ENCODE assay signal across 8 mouse cellular contexts in the genomic region with DNA sequence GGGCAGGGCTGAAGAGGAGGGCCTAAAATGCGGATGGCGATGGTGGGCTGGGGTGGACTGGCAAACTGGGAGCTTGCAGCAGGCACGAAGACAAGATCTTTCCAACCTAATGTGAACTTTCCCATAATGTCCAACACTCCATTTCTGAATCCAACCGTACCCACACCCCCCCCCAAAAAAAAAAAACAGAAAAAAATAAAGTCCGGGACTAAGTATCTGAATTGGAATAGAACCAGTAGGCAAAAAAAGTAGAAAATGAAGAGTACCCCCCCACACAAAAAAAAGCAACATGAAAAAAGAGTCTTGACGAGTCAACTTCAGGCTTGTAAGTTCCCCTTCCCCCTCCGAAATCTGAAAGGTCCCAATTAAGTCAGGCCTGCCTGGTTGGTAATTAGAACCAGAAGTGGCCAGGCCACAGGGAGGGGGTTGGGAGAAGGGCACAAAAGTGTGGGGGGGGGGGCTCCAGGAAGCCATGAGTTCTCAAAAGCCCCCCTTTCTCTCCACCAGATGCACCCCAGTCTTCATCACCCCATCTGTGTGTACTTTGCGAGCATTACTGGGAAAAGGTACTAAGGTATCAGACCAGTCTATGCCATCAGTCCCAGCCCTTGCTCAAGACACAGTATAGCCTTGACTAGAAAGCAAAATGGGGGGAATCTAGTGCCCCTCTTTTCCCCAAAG. TPM values are rescaled to one million over a fixed set of nuclear protein-coding genes. Genes with fewer than 3 reads are reported as not detected.
A peak's percentile ranks its signal among the peaks of the same experiment; 100 is the strongest.
DNase-seq lines count a peak whose midpoint lies in the region; ATAC-seq and TF ChIP-seq lines count a peak whose summit lies in the region.

No protein-coding gene starts in this region.

- no peak for DNase-seq in gastrocnemius, adult 2 months
- DNase-seq in gastrocnemius, postnatal 4 days (ENCODE audit: low spot score in 2 of 2), result no peak
- DNase-seq in forebrain, embryonic 10.5 days (ENCODE audit: extremely low spot score, low spot score), result no peak
- DNase-seq in frontal cortex, postnatal 36 days (ENCODE audit: low spot score in 2 of 2), result no peak
- DNase-seq in adrenal gland, postnatal 10 days, result no peak
- DNase-seq in ovary, postnatal 14 days (ENCODE audit: low spot score), result no peak

- peak overlapping the region; percentile 99 for H3K27ac ChIP-seq in gastrocnemius, adult 2 months
- peak overlapping the region; percentile 87 for H3K27ac ChIP-seq in forebrain, embryonic 10.5 days
- H3K27ac ChIP-seq in liver, embryonic 12.5 days, result peak overlapping the region; percentile 75

- WGBS in forebrain, embryonic 10.5 days, result 5% methylated on average over 8 of the region's 8 CpGs
- WGBS in liver, embryonic 12.5 days (ENCODE audit: insufficient replicate concordance), result 9% methylated on average over 8 of the region's 8 CpGs

- H3K4me3 ChIP-seq in gastrocnemius, adult 2 months, result peak overlapping the region; percentile 76
- H3K4me3 ChIP-seq in C2C12 (ENCODE audit: insufficient read depth, poor library complexity, severe bottlenecking), result peak overlapping the region; percentile 52
- H3K4me3 ChIP-seq in forebrain, embryonic 10.5 days, result peak overlapping the region; percentile 69
- peak overlapping the region; percentile 59 for H3K4me3 ChIP-seq in liver, embryonic 12.5 days

- ATAC-seq in liver, embryonic 12.5 days, result no peak

- intact Hi-C loops in gastrocnemius, adult 2 months (cut with DNase I), result no loop called here

- H3K27me3 ChIP-seq in C2C12 (ENCODE audit: control insufficient read depth, insufficient read depth, insufficient read length), result no peaks in the 10 kb centered on the region
- peaks cover 89% of the 10 kb centered on the region for H3K27me3 ChIP-seq in forebrain, embryonic 10.5 days (ENCODE audit: poor library complexity, severe bottlenecking)
- H3K27me3 ChIP-seq in liver, embryonic 12.5 days (replicated peaks), result peaks cover 99% of the 10 kb centered on the region

- peak overlapping the region; percentile 75 for H3ac ChIP-seq in C2C12 (ENCODE audit: control insufficient read depth, insufficient read length, low read depth)

- no peak for TF ChIP-seq CTCF in gastrocnemius, adult 2 months (IDR thresholded peaks at IDR 0.05)
- no peak for TF ChIP-seq CTCF in C2C12 (IDR thresholded peaks at IDR 0.05; ENCODE audit: control insufficient read depth, insufficient read depth, insufficient read length)

- no peaks in the 10 kb centered on the region for H3K9me3 ChIP-seq in forebrain, embryonic 10.5 days
- H3K9me3 ChIP-seq in liver, embryonic 12.5 days (replicated peaks), result no peaks in the 10 kb centered on the region

- peaks cover 37% of the 10 kb centered on the region for H3K36me3 ChIP-seq in C2C12 (ENCODE audit: control insufficient read depth, insufficient read depth)
- peaks cover 4% of the 10 kb centered on the region; the same call in 1 of the 2 replicates for H3K36me3 ChIP-seq in forebrain, embryonic 10.5 days (replicated peaks)
- no peaks in the 10 kb centered on the region for H3K36me3 ChIP-seq in liver, embryonic 12.5 days

- H3K4me1 ChIP-seq in forebrain, embryonic 10.5 days, result peaks cover 94% of the 10 kb centered on the region
- H3K4me1 ChIP-seq in liver, embryonic 12.5 days, result peaks cover 61% of the 10 kb centered on the region

- peaks cover 53% of the 10 kb centered on the region for H3K79me2 ChIP-seq in C2C12 (ENCODE audit: control insufficient read depth, insufficient read depth)

- H3K79me3 ChIP-seq in C2C12 (ENCODE audit: low read depth), result peaks cover 15% of the 10 kb centered on the region

- peak overlapping the region; percentile 49; the same call in 1 of the 2 replicates for H3K9ac ChIP-seq in liver, embryonic 12.5 days

- peak overlapping the region; percentile 91 for H3K4me2 ChIP-seq in liver, embryonic 12.5 days

TF ChIP-seq in C2C12, 6 proteins besides CTCF, POLR2A, EP300 and RAD21:
- TF ChIP-seq MAX (IDR thresholded peaks at IDR 0.05) (no peak), CEBPB (IDR thresholded peaks at IDR 0.05; ENCODE audit: low read depth) (no peak), MYOG (IDR thresholded peaks at IDR 0.05; ENCODE audit: control insufficient read depth, extremely low read depth, insufficient read length) (no peak), USF1 (IDR thresholded peaks at IDR 0.05; ENCODE audit: low read depth) (no peak), MYOD1 (IDR thresholded peaks at IDR 0.05; ENCODE audit: control insufficient read depth, insufficient read length, low read depth) (no peak), FOSL1 (IDR thresholded peaks at IDR 0.05; ENCODE audit: insufficient read depth, low read length, poor library complexity, severe bottlenecking) (no peak)

RNA-seq across cellular contexts. Expression of gene Rarg, which starts 9.0 kb away (rescaled TPM):
- 10 to 100 TPM in 1 of 2 experiments, 1 to 10 TPM in 1; 9.9 to 11.9 TPM for total RNA-seq in gastrocnemius, adult 2 months (2021)
- 10 to 100 TPM; 21.3 to 27.8 TPM for total RNA-seq in gastrocnemius, postnatal 4 days (2021)
- polyA plus RNA-seq in C2C12 (2012; fragmentation: generic; extraction: Trizol), result 92.5 TPM
- polyA plus RNA-seq in forebrain, embryonic 10.5 days (2016; fragmentation: Nextera tagmentation; extraction: Ambion mirVana), result 27.5 and 31.3 TPM in 2 replicates
- polyA plus RNA-seq in liver, embryonic 12.5 days (2016; fragmentation: Nextera tagmentation; extraction: Ambion mirVana), result 4.4 and 4.9 TPM in 2 replicates
- total RNA-seq in adrenal gland, postnatal 10 days (2021), result 10 to 100 TPM; 22.7 to 30.3 TPM

RNA-seq across cellular contexts. Expression of gene Itgb7, which starts 16.5 kb away (rescaled TPM):
- 1 to 10 TPM; 1.2 to 1.3 TPM for total RNA-seq in gastrocnemius, adult 2 months (2021)
- 1 to 10 TPM; 1.3 to 2.1 TPM for total RNA-seq in gastrocnemius, postnatal 4 days (2021)
- 58.8 TPM for polyA plus RNA-seq in C2C12 (2012; fragmentation: generic; extraction: Trizol)
- 0.42 and 0.55 TPM in 2 replicates for polyA plus RNA-seq in forebrain, embryonic 10.5 days (2016; fragmentation: Nextera tagmentation; extraction: Ambion mirVana)
- polyA plus RNA-seq in liver, embryonic 12.5 days (2016; fragmentation: Nextera tagmentation; extraction: Ambion mirVana), result 6.4 and 8.9 TPM in 2 replicates
- 1 to 10 TPM; 6.4 to 7.1 TPM for total RNA-seq in adrenal gland, postnatal 10 days (2021)

RNA-seq across cellular contexts. Expression of gene Gm9918, which starts 22.1 kb away (rescaled TPM):
- total RNA-seq in gastrocnemius, adult 2 months (2021), result not detected
- not detected for total RNA-seq in gastrocnemius, postnatal 4 days (2021)
- polyA plus RNA-seq in C2C12 (2012; fragmentation: generic; extraction: Trizol), result not detected
- 0.48 and 0.76 TPM in 2 replicates for polyA plus RNA-seq in forebrain, embryonic 10.5 days (2016; fragmentation: Nextera tagmentation; extraction: Ambion mirVana)
- not detected in 2 replicates for polyA plus RNA-seq in liver, embryonic 12.5 days (2016; fragmentation: Nextera tagmentation; extraction: Ambion mirVana)
- total RNA-seq in adrenal gland, postnatal 10 days (2021), result not detected

RNA-seq across cellular contexts. Expression of gene Mfsd5, which starts 31.0 kb away (rescaled TPM):
- 10 to 100 TPM; 14.2 TPM for total RNA-seq in gastrocnemius, adult 2 months (2021)
- total RNA-seq in gastrocnemius, postnatal 4 days (2021), result 10 to 100 TPM; 18.9 to 20.0 TPM
- polyA plus RNA-seq in C2C12 (2012; fragmentation: generic; extraction: Trizol), result 126 TPM
- 64.2 and 66.8 TPM in 2 replicates for polyA plus RNA-seq in forebrain, embryonic 10.5 days (2016; fragmentation: Nextera tagmentation; extraction: Ambion mirVana)
- polyA plus RNA-seq in liver, embryonic 12.5 days (2016; fragmentation: Nextera tagmentation; extraction: Ambion mirVana), result 40.8 and 41.6 TPM in 2 replicates
- 10 to 100 TPM; 29.0 to 29.4 TPM for total RNA-seq in adrenal gland, postnatal 10 days (2021)

RNA-seq across cellular contexts. Expression of gene Csad, which starts 43.7 kb away (rescaled TPM):
- total RNA-seq in gastrocnemius, adult 2 months (2021), result 1 to 10 TPM; 5.8 to 8.8 TPM
- 10 to 100 TPM; 41.0 to 43.5 TPM for total RNA-seq in gastrocnemius, postnatal 4 days (2021)
- polyA plus RNA-seq in C2C12 (2012; fragmentation: generic; extraction: Trizol), result 26.4 TPM
- polyA plus RNA-seq in forebrain, embryonic 10.5 days (2016; fragmentation: Nextera tagmentation; extraction: Ambion mirVana), result 36.0 and 39.9 TPM in 2 replicates
- 21.9 and 26.6 TPM in 2 replicates for polyA plus RNA-seq in liver, embryonic 12.5 days (2016; fragmentation: Nextera tagmentation; extraction: Ambion mirVana)
- total RNA-seq in adrenal gland, postnatal 10 days (2021), result 100 to 1,000 TPM; 155 to 156 TPM
